Mouse (Mus musculus): Measurements from ENCODE around the gene Gm7579. TPM values are rescaled to one million over a fixed set of nuclear protein-coding genes. Genes with fewer than 3 reads are reported as not detected.

Gm7579 gene
- not detected for polyA plus RNA-seq (2014; fragmentation: Illumina TruSeq; extraction: RNeasy Lipid Tissue Mini Kit (QIAGEN cat#74804); ENCODE audit: low read depth, low replicate concordance)

DNA sequence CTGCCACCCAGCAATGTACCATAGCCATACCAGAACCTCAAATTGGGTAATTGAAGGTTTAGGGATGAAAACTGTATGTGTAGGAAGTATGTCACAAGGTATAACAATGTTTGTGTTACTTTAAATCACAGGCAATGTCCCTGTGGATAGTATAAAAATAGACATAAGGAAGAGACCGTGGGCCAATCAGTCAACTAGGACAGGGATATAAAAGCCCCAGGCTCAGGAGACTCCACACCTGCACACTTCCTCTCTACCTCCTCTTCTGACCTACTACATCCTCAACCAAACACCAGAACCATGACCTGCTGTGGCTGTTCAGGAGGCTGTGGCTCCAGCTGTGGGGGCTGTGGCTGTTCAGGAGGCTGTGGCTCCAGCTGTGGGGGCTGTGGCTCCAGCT is at the start of gene Gm7579:
Gene Gm7579, plus strand, starts transcription at position 301 of the 400 bp plus-strand sequence.

DNA sequence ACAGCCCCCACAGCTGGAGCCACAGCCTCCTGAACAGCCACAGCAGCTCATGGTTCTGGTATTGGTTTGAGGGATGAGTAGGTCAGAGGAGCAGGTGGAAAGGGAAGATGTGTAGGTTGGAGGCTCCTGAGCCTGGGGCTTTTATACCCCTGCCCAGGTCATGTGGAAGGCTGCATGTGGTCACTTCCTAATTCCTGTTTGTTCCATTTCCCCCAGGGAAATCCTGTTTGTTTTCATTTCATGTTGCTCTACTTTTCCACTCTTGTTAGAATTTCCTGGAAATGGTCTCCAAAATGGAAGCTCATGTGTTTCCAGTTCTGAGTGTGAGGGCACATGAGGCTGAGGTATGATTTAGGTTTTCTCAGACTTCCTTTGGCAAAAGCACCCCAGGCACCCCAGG is 46.0 kb upstream of the Gm7579 start, which contains the start of gene Gm4553:
Gene Gm4553, minus strand, starts transcription at position 101 of the 400 bp plus-strand sequence.

DNA sequence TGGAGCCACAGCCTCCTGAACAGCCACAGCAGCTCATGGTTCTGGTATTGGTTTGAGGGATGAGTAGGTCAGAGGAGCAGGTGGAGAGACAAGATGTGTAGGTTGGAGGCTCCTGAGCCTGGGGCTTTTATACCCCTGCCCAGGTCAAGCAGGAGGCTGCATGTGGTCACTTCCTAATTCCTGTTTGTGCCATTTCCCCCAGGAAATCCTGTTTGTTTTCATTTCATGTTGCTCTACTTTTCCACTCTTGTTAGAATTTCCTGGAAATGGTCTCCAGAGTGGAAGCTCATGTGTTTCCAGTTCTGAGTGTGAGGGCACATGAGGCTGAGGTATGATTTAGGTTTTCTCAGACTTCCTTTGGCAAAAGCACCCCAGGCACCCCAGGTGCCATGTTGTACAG is 35.8 kb upstream of the Gm7579 start, which contains the start of gene Krtap5-2:
Gene Krtap5-2, minus strand, starts transcription at position 101 of the 400 bp plus-strand sequence.

DNA sequence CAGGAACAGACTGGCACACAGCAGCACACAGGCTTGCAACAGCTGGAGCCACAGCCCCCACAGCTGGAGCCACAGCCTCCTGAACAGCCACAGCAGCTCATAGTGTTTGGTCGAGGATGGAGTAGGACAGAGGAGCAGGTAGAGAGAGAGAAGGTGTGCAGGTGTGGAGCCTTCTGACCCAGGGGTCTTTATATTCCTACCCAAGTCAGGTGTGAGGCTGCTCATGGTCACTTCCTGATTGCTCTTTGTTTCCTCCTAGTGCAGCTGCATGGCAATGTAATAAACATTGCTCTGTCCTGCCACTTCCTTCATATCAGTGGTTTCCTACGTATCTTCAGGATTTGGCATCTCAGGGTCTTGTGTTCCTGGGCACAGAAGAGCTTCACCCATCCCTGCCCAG is 21.4 kb upstream of the Gm7579 start, which contains the start of gene Gm10153:
Gene Gm10153, minus strand, starts transcription at position 101 of the 400 bp plus-strand sequence.

DNA sequence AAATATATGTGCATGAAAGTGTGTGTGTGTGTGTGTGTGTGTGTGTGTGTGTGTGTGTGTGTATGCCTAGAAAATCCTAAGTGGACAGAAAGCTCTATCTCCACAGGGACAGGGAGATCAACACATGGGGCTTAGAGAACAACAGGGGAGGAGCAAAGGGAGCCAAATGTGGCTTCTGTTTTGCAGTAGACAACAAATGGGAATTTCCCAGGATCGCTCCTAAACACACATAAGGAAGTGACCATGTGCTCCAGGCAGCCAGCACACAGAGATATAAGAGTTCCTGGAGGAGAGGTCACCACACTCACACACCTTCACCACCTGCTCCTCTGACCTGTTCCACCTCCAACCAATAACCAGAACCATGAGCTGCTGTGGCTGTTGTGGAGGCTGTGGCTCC is 10.6 kb upstream of the Gm7579 start, which contains the start of gene Krtap5-3:
Gene Krtap5-3, plus strand, starts transcription at position 301 of the 400 bp plus-strand sequence.

DNA sequence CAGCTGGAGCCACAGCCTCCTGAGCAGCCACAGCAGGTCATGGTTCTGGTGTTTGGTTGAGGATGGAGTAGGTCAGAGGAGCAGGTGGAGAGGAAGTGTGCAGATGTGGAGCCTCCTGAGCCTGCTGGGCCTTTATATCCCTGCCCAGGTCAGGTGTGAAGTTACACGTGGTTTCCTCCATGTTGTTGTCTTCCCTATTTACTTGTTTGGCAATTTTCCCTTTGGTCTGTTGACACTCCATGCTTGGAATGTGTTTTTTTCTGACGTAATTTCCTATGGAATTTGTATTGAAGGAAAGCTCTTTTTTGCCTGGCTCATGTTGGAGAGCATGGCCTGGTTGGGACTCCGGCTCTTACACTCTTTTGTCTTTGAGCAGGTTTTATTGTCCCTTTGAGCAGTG is 18.2 kb downstream of the Gm7579 start, which contains the start of gene Krtap5-5:
Gene Krtap5-5, minus strand, starts transcription at position 101 of the 400 bp plus-strand sequence.

GRCm38 (mm10) chr7:142240978-142241377 is 29.3 kb downstream of the Gm7579 start, which contains the start of gene Gm40460:
Gene Gm40460, minus strand, starts transcription at chr7:142241078.

DNA sequence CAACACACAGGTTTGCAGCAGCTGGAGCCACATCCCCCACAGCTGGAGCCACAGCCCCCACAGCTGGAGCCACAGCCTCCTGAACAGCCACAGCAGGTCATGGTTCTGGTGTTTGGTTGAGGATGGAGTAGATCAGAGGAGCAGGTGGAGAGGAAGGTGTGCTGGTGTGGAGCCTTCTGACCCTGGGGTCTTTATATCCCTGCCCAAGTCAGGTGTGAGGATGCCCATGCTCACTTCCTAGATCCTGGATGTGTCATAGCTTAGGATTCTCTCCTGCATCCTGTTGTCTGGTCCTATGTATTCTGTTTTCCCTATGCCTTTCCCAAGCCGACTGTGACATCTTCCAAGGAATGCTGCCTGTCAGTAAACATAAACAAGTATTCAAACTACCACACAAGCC is 46.6 kb downstream of the Gm7579 start, which contains the start of gene Gm2431:
Gene Gm2431, minus strand, starts transcription at position 101 of the 400 bp plus-strand sequence.

Other genes with a start within 250 kb of the Gm7579 start
- gene Mob2, start 150.8 kb upstream of the Gm7579 start, polyA plus RNA-seq (2014; fragmentation: Illumina TruSeq; extraction: RNeasy Lipid Tissue Mini Kit (QIAGEN cat#74804); ENCODE audit: low read depth, low replicate concordance), result 13.5 TPM
- 2.4 TPM for gene Dusp8, start 116.0 kb upstream of the Gm7579 start, polyA plus RNA-seq (2014; fragmentation: Illumina TruSeq; extraction: RNeasy Lipid Tissue Mini Kit (QIAGEN cat#74804); ENCODE audit: low read depth, low replicate concordance)
- not detected for gene Gm45618, start 91.1 kb upstream of the Gm7579 start, polyA plus RNA-seq (2014; fragmentation: Illumina TruSeq; extraction: RNeasy Lipid Tissue Mini Kit (QIAGEN cat#74804); ENCODE audit: low read depth, low replicate concordance)
- not detected for gene Gm39115, start 75.8 kb upstream of the Gm7579 start, polyA plus RNA-seq (2014; fragmentation: Illumina TruSeq; extraction: RNeasy Lipid Tissue Mini Kit (QIAGEN cat#74804); ENCODE audit: low read depth, low replicate concordance)
- not detected for gene Gm45337, start 67.3 kb upstream of the Gm7579 start, polyA plus RNA-seq (2014; fragmentation: Illumina TruSeq; extraction: RNeasy Lipid Tissue Mini Kit (QIAGEN cat#74804); ENCODE audit: low read depth, low replicate concordance)
- gene Gm29735, start 54.7 kb upstream of the Gm7579 start, polyA plus RNA-seq (2014; fragmentation: Illumina TruSeq; extraction: RNeasy Lipid Tissue Mini Kit (QIAGEN cat#74804); ENCODE audit: low read depth, low replicate concordance), result not detected
- not detected for gene Gm4553, start 46.1 kb upstream of the Gm7579 start, polyA plus RNA-seq (2014; fragmentation: Illumina TruSeq; extraction: RNeasy Lipid Tissue Mini Kit (QIAGEN cat#74804); ENCODE audit: low read depth, low replicate concordance)
- gene Krtap5-2, start 35.9 kb upstream of the Gm7579 start, polyA plus RNA-seq (2014; fragmentation: Illumina TruSeq; extraction: RNeasy Lipid Tissue Mini Kit (QIAGEN cat#74804); ENCODE audit: low read depth, low replicate concordance), result not detected
- gene Gm10153, start 21.5 kb upstream of the Gm7579 start, polyA plus RNA-seq (2014; fragmentation: Illumina TruSeq; extraction: RNeasy Lipid Tissue Mini Kit (QIAGEN cat#74804); ENCODE audit: low read depth, low replicate concordance), result not detected
- gene Krtap5-3, start 10.5 kb upstream of the Gm7579 start, polyA plus RNA-seq (2014; fragmentation: Illumina TruSeq; extraction: RNeasy Lipid Tissue Mini Kit (QIAGEN cat#74804); ENCODE audit: low read depth, low replicate concordance), result not detected
- not detected for gene Krtap5-5, start 18.1 kb downstream of the Gm7579 start, polyA plus RNA-seq (2014; fragmentation: Illumina TruSeq; extraction: RNeasy Lipid Tissue Mini Kit (QIAGEN cat#74804); ENCODE audit: low read depth, low replicate concordance)
- gene Gm40460, start 29.2 kb downstream of the Gm7579 start, polyA plus RNA-seq (2014; fragmentation: Illumina TruSeq; extraction: RNeasy Lipid Tissue Mini Kit (QIAGEN cat#74804); ENCODE audit: low read depth, low replicate concordance), result not detected
- gene Gm2431, start 46.5 kb downstream of the Gm7579 start, polyA plus RNA-seq (2014; fragmentation: Illumina TruSeq; extraction: RNeasy Lipid Tissue Mini Kit (QIAGEN cat#74804); ENCODE audit: low read depth, low replicate concordance), result not detected
- not detected for gene Gm4559, start 62.5 kb downstream of the Gm7579 start, polyA plus RNA-seq (2014; fragmentation: Illumina TruSeq; extraction: RNeasy Lipid Tissue Mini Kit (QIAGEN cat#74804); ENCODE audit: low read depth, low replicate concordance)
- gene Krtap5-1, start 85.3 kb downstream of the Gm7579 start, polyA plus RNA-seq (2014; fragmentation: Illumina TruSeq; extraction: RNeasy Lipid Tissue Mini Kit (QIAGEN cat#74804); ENCODE audit: low read depth, low replicate concordance), result not detected
- not detected for gene Krtap5-4, start 91.7 kb downstream of the Gm7579 start, polyA plus RNA-seq (2014; fragmentation: Illumina TruSeq; extraction: RNeasy Lipid Tissue Mini Kit (QIAGEN cat#74804); ENCODE audit: low read depth, low replicate concordance)
- not detected for gene Ifitm10, start 161.9 kb downstream of the Gm7579 start, polyA plus RNA-seq (2014; fragmentation: Illumina TruSeq; extraction: RNeasy Lipid Tissue Mini Kit (QIAGEN cat#74804); ENCODE audit: low read depth, low replicate concordance)
- gene Gm49369, start 170.8 kb downstream of the Gm7579 start, polyA plus RNA-seq (2014; fragmentation: Illumina TruSeq; extraction: RNeasy Lipid Tissue Mini Kit (QIAGEN cat#74804); ENCODE audit: low read depth, low replicate concordance), result 31.1 TPM
- 97.6 TPM for gene Ctsd, start 176.2 kb downstream of the Gm7579 start, polyA plus RNA-seq (2014; fragmentation: Illumina TruSeq; extraction: RNeasy Lipid Tissue Mini Kit (QIAGEN cat#74804); ENCODE audit: low read depth, low replicate concordance)
- gene Syt8, start 223.0 kb downstream of the Gm7579 start, polyA plus RNA-seq (2014; fragmentation: Illumina TruSeq; extraction: RNeasy Lipid Tissue Mini Kit (QIAGEN cat#74804); ENCODE audit: low read depth, low replicate concordance), result not detected
- gene Tnni2, start 229.9 kb downstream of the Gm7579 start, polyA plus RNA-seq (2014; fragmentation: Illumina TruSeq; extraction: RNeasy Lipid Tissue Mini Kit (QIAGEN cat#74804); ENCODE audit: low read depth, low replicate concordance), result 4.4 TPM
- gene Lsp1, start 248.9 kb downstream of the Gm7579 start, polyA plus RNA-seq (2014; fragmentation: Illumina TruSeq; extraction: RNeasy Lipid Tissue Mini Kit (QIAGEN cat#74804); ENCODE audit: low read depth, low replicate concordance), result 3.0 TPM

All from adrenal gland, adult 10 weeks (tissue).